Mouse (Mus musculus): ENCODE data around the gene Hsd3b2. TPM values are rescaled to one million over a fixed set of nuclear protein-coding genes. Genes with fewer than 3 reads are reported as not detected.

The Hsd3b2 gene
- polyA plus RNA-seq (2017; shearing (Covaris generic)): not detected

GRCm38 (mm10) chr3:98724376-98724775 lies at the start of gene Hsd3b2:
Gene Hsd3b2 (minus strand): TSS chr3:98724543.

Other genes with a start within 250 kb of the Hsd3b2 start
- not detected for gene Hsd3b4, start 214.0 kb downstream of the Hsd3b2 start, polyA plus RNA-seq (2017; shearing (Covaris generic))
- gene Gm10681, start 135.7 kb downstream of the Hsd3b2 start, polyA plus RNA-seq (2017; shearing (Covaris generic)): not detected
- not detected for gene Hsd3b5, start 94.3 kb downstream of the Hsd3b2 start, polyA plus RNA-seq (2017; shearing (Covaris generic))
- gene Hsd3b3, start 38.6 kb upstream of the Hsd3b2 start, polyA plus RNA-seq (2017; shearing (Covaris generic)): 0.14 TPM
- not detected for gene Hsd3b6, start 89.9 kb upstream of the Hsd3b2 start, polyA plus RNA-seq (2017; shearing (Covaris generic))
- gene Hsd3b1, start 135.3 kb upstream of the Hsd3b2 start, polyA plus RNA-seq (2017; shearing (Covaris generic)): not detected
- gene Hao2, start 168.7 kb upstream of the Hsd3b2 start, polyA plus RNA-seq (2017; shearing (Covaris generic)): not detected

Data from naive thymus-derived CD4-positive, alpha-beta T cell, adult 5 months (primary cell).